Mouse (Mus musculus) liver, embryonic 11.5 days (tissue): Measurements from ENCODE around the gene Tmem89. TPM values are rescaled to one million over a fixed set of nuclear protein-coding genes. Genes with fewer than 3 reads are reported as not detected.

Experiments used
- ATAC-seq: fragments of 200-750 bp; cut with Nextera tagmentation; replicated peaks from 2 replicates; pipeline ENCODE4 v1.8.0; 2017; ENCODE audit warnings: moderate number of reproducible peaks, mild to moderate bottlenecking, moderate TSS enrichment, moderate library complexity; ENCODE audit not compliant: low FRiP score
- DNase-seq: peaks from one replicate; pipeline ENCODE4 v3.0.0-alpha.2; 2017; ENCODE audit warnings: low spot score
- H3K27ac ChIP-seq: fragments of 300-500 bp; sonication (generic); 2 replicates; pipeline ENCODE4 v1.5.1; 2014; ENCODE audit warnings: mild to moderate bottlenecking, low read depth, low read length, control low read depth
- H3K27me3 ChIP-seq: fragments of 300-500 bp; sonication (generic); replicated peaks from 2 replicates; pipeline ENCODE4 v1.6.1; 2014; ENCODE audit warnings: low read length, mixed read lengths; ENCODE audit not compliant: control insufficient read depth, insufficient read depth
- H3K36me3 ChIP-seq: fragments of 300-500 bp; sonication (generic); 2 replicates; pipeline ENCODE4 v1.6.1; 2014; ENCODE audit warnings: mild to moderate bottlenecking, low read length, moderate library complexity, mixed read lengths; ENCODE audit not compliant: control insufficient read depth, insufficient read depth
- H3K4me1 ChIP-seq: fragments of 300-500 bp; sonication (generic); replicated peaks from 2 replicates; pipeline ENCODE4 v1.6.1; 2014; ENCODE audit warnings: low read length, mixed read lengths; ENCODE audit not compliant: control insufficient read depth, insufficient read depth
- H3K4me2 ChIP-seq: fragments of 300-500 bp; sonication (generic); 2 replicates; pipeline ENCODE4 v1.6.1; 2014; ENCODE audit warnings: mild to moderate bottlenecking, control low read depth, moderate library complexity
- H3K4me3 ChIP-seq: fragments of 300-500 bp; sonication (generic); 2 replicates; pipeline ENCODE4 v1.5.1; 2014; ENCODE audit warnings: low read depth, low read length, control low read depth
- H3K9ac ChIP-seq: fragments of 300-500 bp; sonication (generic); 2 replicates; pipeline ENCODE4 v1.6.1; 2014; ENCODE audit warnings: low read depth, low read length, control low read depth
- H3K9me3 ChIP-seq: fragments of 300-500 bp; sonication (generic); 2 replicates; pipeline ENCODE4 v1.6.1; 2016; ENCODE audit warnings: low read length, inconsistent platforms, mixed read lengths; ENCODE audit not compliant: control insufficient read depth
- WGBS: fragments of 180-500 bp; shearing (Covaris S2); extraction: QIAGEN DNeasy Blood & Tissue Kit; methylation state at CpG from one replicate; pipeline ENCODE4 v1.1.7; 2014; 5-methylcytosine and 5-hydroxymethylcytosine counted together
- polyA plus RNA-seq: library from polyadenylated mRNA; unstranded; fragments of >200 nt; fragmentation: Nextera tagmentation; extraction: Ambion mirVana; gene quantifications from 2 replicates; pipeline ENCODE4 v1.2.1, GENCODE M21; 2014

The Tmem89 gene
- polyA plus RNA-seq, 1 experiment from 2014 or later = not detected

DNA sequence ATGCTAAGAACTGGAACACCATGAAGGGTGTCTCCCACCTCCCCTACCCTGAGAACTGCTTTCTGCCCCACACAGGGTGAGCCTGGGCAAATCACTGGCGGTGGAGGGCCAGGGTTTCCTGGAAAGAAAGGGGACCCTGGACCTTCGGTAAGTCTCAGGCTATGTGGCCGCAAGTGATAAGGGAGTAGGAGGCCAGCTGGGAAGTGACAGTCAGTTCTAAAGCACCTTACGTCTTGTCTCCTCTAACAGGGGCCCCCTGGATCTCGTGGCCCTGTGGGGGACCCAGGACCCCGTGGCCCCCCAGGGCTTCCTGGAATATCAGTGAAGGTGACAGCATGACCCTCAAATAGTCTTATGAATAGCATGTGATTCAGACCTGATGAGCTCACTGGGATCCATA lies 49.9 kb downstream of the Tmem89 start:
- WGBS = 62% methylated on average over 6 of the region's 6 CpGs
- Histone ChIP-seq H3K4me2 (no peak overlapping the region), H3K36me3 (no peaks in the 10 kb centered on the region), H3K4me3 (no peak overlapping the region), H3K9me3 (no peaks in the 10 kb centered on the region), H3K9ac (no peak overlapping the region), H3K4me1 (no peaks in the 10 kb centered on the region), H3K27ac (no peak overlapping the region), H3K27me3 (no peaks in the 10 kb centered on the region)
- DNase-seq = no peak
- no peak; the same call in 1 of the 2 replicates for ATAC-seq

Other genes starting within 250 kb of the Tmem89 start
- gene Prkar2a, start 225.3 kb upstream of the Tmem89 start, polyA plus RNA-seq = 23.8 and 26.2 TPM in 2 replicates
- 31.8 and 37.5 TPM in 2 replicates for gene Ip6k2, start 130.8 kb upstream of the Tmem89 start, polyA plus RNA-seq
- gene Nckipsd, start 106.3 kb upstream of the Tmem89 start, polyA plus RNA-seq = 8.8 and 16.2 TPM in 2 replicates
- gene Celsr3, start 88.3 kb upstream of the Tmem89 start, polyA plus RNA-seq = 0.08 and 0.22 TPM in 2 replicates
- 9.0 and 10.5 TPM in 2 replicates for gene Slc26a6, start 61.3 kb upstream of the Tmem89 start, polyA plus RNA-seq
- gene Uqcrc1, start 22.0 kb downstream of the Tmem89 start, polyA plus RNA-seq = 547 and 583 TPM in 2 replicates
- gene Col7a1, start 39.0 kb downstream of the Tmem89 start, polyA plus RNA-seq = 0.16 and 0.69 TPM in 2 replicates
- gene Ucn2, start 71.4 kb downstream of the Tmem89 start, polyA plus RNA-seq = not detected in 2 replicates
- 7.4 and 9.1 TPM in 2 replicates for gene Pfkfb4, start 77.2 kb downstream of the Tmem89 start, polyA plus RNA-seq
- 33.7 and 34.3 TPM in 2 replicates for gene Shisa5, start 123.9 kb downstream of the Tmem89 start, polyA plus RNA-seq
- 8.9 and 9.7 TPM in 2 replicates for gene Trex1, start 145.1 kb downstream of the Tmem89 start, polyA plus RNA-seq
- gene Atrip, start 159.5 kb downstream of the Tmem89 start, polyA plus RNA-seq = 24.3 and 28.9 TPM in 2 replicates
- 21.9 TPM in 2 replicates for gene Ccdc51, start 167.9 kb downstream of the Tmem89 start, polyA plus RNA-seq
- gene Tma7, start 168.0 kb downstream of the Tmem89 start, polyA plus RNA-seq = 716 and 742 TPM in 2 replicates
- 5.8 and 7.4 TPM in 2 replicates for gene Plxnb1, start 180.8 kb downstream of the Tmem89 start, polyA plus RNA-seq
- gene Fbxw21, start 247.4 kb downstream of the Tmem89 start, polyA plus RNA-seq = 0.08 TPM in 1 of 2 replicates, not detected in the other